8 mouse cellular contexts compared by ENCODE assay signal in the genomic region with DNA sequence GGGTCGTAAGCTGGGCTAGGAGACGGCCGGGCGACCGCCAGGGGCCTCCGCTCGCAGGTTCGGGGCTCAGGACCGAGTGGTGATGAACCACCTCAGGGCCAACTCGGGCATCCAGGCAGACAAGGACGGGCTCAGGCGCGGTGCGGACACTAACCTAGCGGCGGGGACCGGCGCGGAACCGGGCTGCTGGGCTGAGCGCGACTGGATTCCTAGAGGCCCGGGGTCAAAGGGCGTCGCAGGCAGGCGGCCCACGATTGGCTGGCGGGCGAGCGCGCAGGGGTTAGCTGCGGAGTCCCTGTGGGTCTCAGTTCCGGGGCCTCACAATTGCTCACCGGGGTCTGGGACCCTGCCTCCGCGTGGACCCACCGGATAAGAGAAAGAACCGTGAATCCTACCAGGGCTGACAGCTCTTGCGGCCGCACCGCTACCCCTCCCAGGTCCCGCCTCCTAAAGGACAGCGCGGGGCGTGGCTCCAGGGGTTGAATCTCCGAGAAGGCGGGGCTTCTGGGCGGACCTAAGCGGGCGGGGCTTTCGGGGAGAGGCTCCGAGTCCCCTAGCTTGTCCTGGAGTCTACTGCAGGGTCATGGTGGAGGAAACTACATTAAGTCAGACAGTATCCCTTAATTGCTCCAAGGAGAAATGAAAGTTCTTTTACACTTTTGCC. TPM values are rescaled to one million over a fixed set of nuclear protein-coding genes. Genes with fewer than 3 reads are reported as not detected.
DNase-seq lines count a peak whose midpoint lies in the region; ATAC-seq and TF ChIP-seq lines count a peak whose summit lies in the region.

A gene (minus strand): TSS at position 449 of the 664 bp plus-strand sequence.

- TF ChIP-seq CTCF in bone marrow macrophage, adult 2 months (IDR thresholded peaks at IDR 0.05; ENCODE audit: low read depth, low read length): no peak
- no peak for TF ChIP-seq CTCF in embryonic fibroblast, embryonic 13.5 days (IDR thresholded peaks at IDR 0.05; ENCODE audit: borderline replicate concordance, insufficient read depth, low read length)

- no peak for TF ChIP-seq POLR2A in bone marrow macrophage, adult 2 months (IDR thresholded peaks at IDR 0.05; ENCODE audit: borderline replicate concordance, low read depth, low read length)
- peak; percentile 65 for TF ChIP-seq POLR2A in embryonic fibroblast, embryonic 13.5 days (IDR thresholded peaks at IDR 0.05; ENCODE audit: low read depth, low read length)

- H3K4me3 ChIP-seq in bone marrow macrophage, adult 2 months (ENCODE audit: insufficient read depth, low read length): peak within 1 kb of the TSS; percentile 74
- peak within 1 kb of the TSS; percentile 73 for H3K4me3 ChIP-seq in embryonic fibroblast, embryonic 13.5 days (ENCODE audit: insufficient read depth, low read length)
- peak within 1 kb of the TSS; percentile 78 for H3K4me3 ChIP-seq in kidney, embryonic 14.5 days (ENCODE audit: low read length)
- peak within 1 kb of the TSS; percentile 78 for H3K4me3 ChIP-seq in limb, embryonic 15.5 days

- peak within 1 kb of the TSS; percentile 48 for H3K27ac ChIP-seq in bone marrow macrophage, adult 2 months (ENCODE audit: insufficient read depth, low read depth, low read length)
- H3K27ac ChIP-seq in embryonic fibroblast, embryonic 13.5 days (ENCODE audit: insufficient read depth, low read length): peak within 1 kb of the TSS; percentile 71
- peak within 1 kb of the TSS; percentile 93 for H3K27ac ChIP-seq in kidney, embryonic 14.5 days (ENCODE audit: low read depth, low read length)
- peak within 1 kb of the TSS; percentile 86 for H3K27ac ChIP-seq in limb, embryonic 15.5 days

- peak; percentile 95 for DNase-seq in A20 (ENCODE audit: low read depth, low spot score)
- DNase-seq in heart, adult 9 months (ENCODE audit: low spot score in 2 of 2): peak; percentile 95
- DNase-seq in monocyte, adult 2 months (ENCODE audit: low read depth in 1 of 2, low spot score in 2 of 2): peak; percentile 73 to 86
- peak; percentile 93 to 94 for DNase-seq in spleen, postnatal 36 days (ENCODE audit: low spot score in 2 of 2)

- no peaks in the 10 kb centered on the region for H3K9me3 ChIP-seq in kidney, embryonic 14.5 days (ENCODE audit: control insufficient read depth, low read length)
- no peaks in the 10 kb centered on the region for H3K9me3 ChIP-seq in limb, embryonic 15.5 days

- no peaks in the 10 kb centered on the region for H3K36me3 ChIP-seq in kidney, embryonic 14.5 days (ENCODE audit: control insufficient read depth, insufficient read depth, low read length)
- H3K36me3 ChIP-seq in limb, embryonic 15.5 days: no peaks in the 10 kb centered on the region

- no peaks in the 10 kb centered on the region; the same call in none of the 2 replicates for H3K4me1 ChIP-seq in bone marrow macrophage, adult 2 months (ENCODE audit: control insufficient read depth, insufficient read depth, low read length)
- H3K4me1 ChIP-seq in embryonic fibroblast, embryonic 13.5 days (ENCODE audit: control insufficient read depth, insufficient read depth, low read length): no peaks in the 10 kb centered on the region
- H3K4me1 ChIP-seq in kidney, embryonic 14.5 days (ENCODE audit: control insufficient read depth, insufficient read depth, low read length): no peaks in the 10 kb centered on the region
- H3K4me1 ChIP-seq in limb, embryonic 15.5 days: no peaks in the 10 kb centered on the region

- WGBS in kidney, embryonic 14.5 days: under 1% methylated on average over 51 of the region's 52 CpGs
- under 1% methylated on average over 49 of the region's 52 CpGs for WGBS in limb, embryonic 15.5 days

- H3K4me2 ChIP-seq in kidney, embryonic 14.5 days (replicated peaks; ENCODE audit: low read depth, low read length): peak within 1 kb of the TSS; percentile 62
- peak within 1 kb of the TSS; percentile 51 for H3K4me2 ChIP-seq in limb, embryonic 15.5 days

- ATAC-seq in kidney, embryonic 14.5 days (ENCODE audit: low FRiP score, low TSS enrichment): peak; percentile 99
- ATAC-seq in limb, embryonic 15.5 days (ENCODE audit: insufficient number of reproducible peaks, low FRiP score, low TSS enrichment, low read depth): peak; percentile 97

- H3K9ac ChIP-seq in kidney, embryonic 14.5 days (ENCODE audit: low read depth, low read length): peak within 1 kb of the TSS; percentile 91
- peak within 1 kb of the TSS; percentile 82 for H3K9ac ChIP-seq in limb, embryonic 15.5 days

- H3K27me3 ChIP-seq in kidney, embryonic 14.5 days (ENCODE audit: control insufficient read depth, insufficient read depth, low read length): no peaks in the 10 kb centered on the region
- no peaks in the 10 kb centered on the region for H3K27me3 ChIP-seq in limb, embryonic 15.5 days

RNA-seq across cellular contexts. Expression of the gene that starts here (rescaled TPM):
- polyA plus RNA-seq in bone marrow macrophage, adult 2 months (2012; ENCODE audit: insufficient read depth, insufficient read length, missing spikeins): 16.4 and 17.3 TPM in 2 replicates
- polyA plus RNA-seq in embryonic fibroblast, embryonic 13.5 days (2011; ENCODE audit: insufficient read length, low read depth, missing spikeins): 45.1 and 49.4 TPM in 2 replicates
- polyA plus RNA-seq in kidney, embryonic 14.5 days (2014; fragmentation: Nextera tagmentation; extraction: Ambion mirVana): 12.2 and 25.5 TPM in 2 replicates
- 10.1 and 11.8 TPM in 2 replicates for polyA plus RNA-seq in limb, embryonic 15.5 days (2015; fragmentation: Nextera tagmentation; extraction: Ambion mirVana)

Comparison
In these comparisons a context has a peak if more than half of its experiments do, and no peak if none do; other contexts are left out.
1. Peak in every context shown above with its lines: DNase-seq, ATAC-seq, H3K4me3 ChIP-seq and H3K27ac ChIP-seq.